Mouse (Mus musculus): ENCODE data around the gene Tmem63b. TPM values are rescaled to one million over a fixed set of nuclear protein-coding genes. Genes with fewer than 3 reads are reported as not detected.
"Not testable (repeated sequence)": the region's sequence is repeated elsewhere in the genome, so short reads cannot be mapped to it uniquely, and the experiment has no call there.

Tmem63b gene
- polyA plus RNA-seq, 1 experiment, result 323 TPM

- TF ChIP-seq CTCF (IDR thresholded peaks at IDR 0.05; ENCODE audit: borderline replicate concordance, extremely low read depth, insufficient read depth, insufficient read length) (no peak), POLR2A (IDR thresholded peaks at IDR 0.05; ENCODE audit: borderline replicate concordance, extremely low read depth, insufficient read depth, insufficient read length, poor library complexity, severe bottlenecking) (no peak)
- DNase-seq (ENCODE audit: low read depth), result no peak
Observed at GRCm38 (mm10) chr17:45634033-45634432, 52.7 kb downstream of the Tmem63b start.

- no peak for DNase-seq (ENCODE audit: low read depth)
- TF ChIP-seq CTCF (IDR thresholded peaks at IDR 0.05; ENCODE audit: borderline replicate concordance, extremely low read depth, insufficient read depth, insufficient read length) (no peak), POLR2A (IDR thresholded peaks at IDR 0.05; ENCODE audit: borderline replicate concordance, extremely low read depth, insufficient read depth, insufficient read length, poor library complexity, severe bottlenecking) (no peak)
Observed at GRCm38 (mm10) chr17:45631940-45632339, 54.8 kb downstream of the Tmem63b start.

- TF ChIP-seq CTCF (IDR thresholded peaks at IDR 0.05; ENCODE audit: borderline replicate concordance, extremely low read depth, insufficient read depth, insufficient read length) (no peak), POLR2A (IDR thresholded peaks at IDR 0.05; ENCODE audit: borderline replicate concordance, extremely low read depth, insufficient read depth, insufficient read length, poor library complexity, severe bottlenecking) (no peak)
- no peak for DNase-seq (ENCODE audit: low read depth)
Observed at GRCm38 (mm10) chr17:45630992-45631391, 55.7 kb downstream of the Tmem63b start.

- peak; percentile 91 for DNase-seq (ENCODE audit: low read depth)
- TF ChIP-seq CTCF (IDR thresholded peaks at IDR 0.05; ENCODE audit: borderline replicate concordance, extremely low read depth, insufficient read depth, insufficient read length) (peak; percentile 58), POLR2A (IDR thresholded peaks at IDR 0.05; ENCODE audit: borderline replicate concordance, extremely low read depth, insufficient read depth, insufficient read length, poor library complexity, severe bottlenecking) (peak; percentile 34; the same call in 1 of the 2 replicates)
Observed at GRCm38 (mm10) chr17:45629861-45630694, 56.6 kb downstream of the Tmem63b start.

GRCm38 (mm10) chr17:45628885-45629855 is 57.5 kb downstream of the Tmem63b start:
- DNase-seq (ENCODE audit: low read depth), result peak; percentile 41
- TF ChIP-seq POLR2A (IDR thresholded peaks at IDR 0.05; ENCODE audit: borderline replicate concordance, extremely low read depth, insufficient read depth, insufficient read length, poor library complexity, severe bottlenecking) (no peak), CTCF (IDR thresholded peaks at IDR 0.05; ENCODE audit: borderline replicate concordance, extremely low read depth, insufficient read depth, insufficient read length) (no peak)

- no peak for TF ChIP-seq CTCF (IDR thresholded peaks at IDR 0.05; ENCODE audit: borderline replicate concordance, extremely low read depth, insufficient read depth, insufficient read length)
- TF ChIP-seq POLR2A (IDR thresholded peaks at IDR 0.05; ENCODE audit: borderline replicate concordance, extremely low read depth, insufficient read depth, insufficient read length, poor library complexity, severe bottlenecking), result no peak
Observed at GRCm38 (mm10) chr17:45628160-45628559, 58.5 kb downstream of the Tmem63b start.

GRCm38 (mm10) chr17:45626577-45627134 is 60.0 kb downstream of the Tmem63b start:
- DNase-seq (ENCODE audit: low read depth), result peak; percentile 89
- TF ChIP-seq CTCF (IDR thresholded peaks at IDR 0.05; ENCODE audit: borderline replicate concordance, extremely low read depth, insufficient read depth, insufficient read length) (peak; percentile 88), POLR2A (IDR thresholded peaks at IDR 0.05; ENCODE audit: borderline replicate concordance, extremely low read depth, insufficient read depth, insufficient read length, poor library complexity, severe bottlenecking) (no peak)

More at GRCm38 (mm10) chr17:45628160-45628559, 58.5 kb downstream of the Tmem63b start:
- no peak for DNase-seq (ENCODE audit: low read depth)

- not testable (repeated sequence) for DNase-seq (ENCODE audit: low read depth)
Observed at GRCm38 (mm10) chr17:45623425-45623824, 63.3 kb downstream of the Tmem63b start.

GRCm38 (mm10) chr17:45619386-45620256 is 67.1 kb downstream of the Tmem63b start:
- TF ChIP-seq POLR2A (IDR thresholded peaks at IDR 0.05; ENCODE audit: borderline replicate concordance, extremely low read depth, insufficient read depth, insufficient read length, poor library complexity, severe bottlenecking) (no peak), CTCF (IDR thresholded peaks at IDR 0.05; ENCODE audit: borderline replicate concordance, extremely low read depth, insufficient read depth, insufficient read length) (no peak)
- DNase-seq (ENCODE audit: low read depth), result no peak

GRCm38 (mm10) chr17:45618941-45619385 is 67.7 kb downstream of the Tmem63b start:
- peak; percentile 19 for DNase-seq (ENCODE audit: low read depth)
- TF ChIP-seq CTCF (IDR thresholded peaks at IDR 0.05; ENCODE audit: borderline replicate concordance, extremely low read depth, insufficient read depth, insufficient read length) (no peak), POLR2A (IDR thresholded peaks at IDR 0.05; ENCODE audit: borderline replicate concordance, extremely low read depth, insufficient read depth, insufficient read length, poor library complexity, severe bottlenecking) (no peak)
